Mouse (Mus musculus): ENCODE data around the gene Acap2.

Gene Acap2

GRCm38 (mm10) chr16:31200790-31201567 is at the start of gene Acap2:
Gene Acap2 (minus strand): TSS chr16:31201245.
- peak; percentile 93 for DNase-seq (ENCODE audit: low spot score)

- no peak for DNase-seq (ENCODE audit: low spot score)
These were observed 48.4 kb upstream of the Acap2 start for GRCm38 (mm10) chr16:31249401-31249800.

- DNase-seq (ENCODE audit: low spot score) = no peak
These were observed 47.7 kb upstream of the Acap2 start for GRCm38 (mm10) chr16:31248717-31249116.

- DNase-seq (ENCODE audit: low spot score) = no peak
These were observed 46.4 kb upstream of the Acap2 start for GRCm38 (mm10) chr16:31247442-31247841.

- no peak for DNase-seq (ENCODE audit: low spot score)
These were observed 43.0 kb upstream of the Acap2 start for GRCm38 (mm10) chr16:31244053-31244452.

GRCm38 (mm10) chr16:31241433-31241832 is 40.4 kb upstream of the Acap2 start:
- DNase-seq (ENCODE audit: low spot score) = no peak

GRCm38 (mm10) chr16:31240569-31240968 is 39.5 kb upstream of the Acap2 start:
- DNase-seq (ENCODE audit: low spot score) = no peak

- no peak for DNase-seq (ENCODE audit: low spot score)
These were observed 37.2 kb upstream of the Acap2 start for GRCm38 (mm10) chr16:31238281-31238680.

GRCm38 (mm10) chr16:31235457-31236310 is 34.6 kb upstream of the Acap2 start:
- no peak for DNase-seq (ENCODE audit: low spot score)

- DNase-seq (ENCODE audit: low spot score) = no peak
These were observed 33.9 kb upstream of the Acap2 start for GRCm38 (mm10) chr16:31234808-31235456.

GRCm38 (mm10) chr16:31234356-31234755 is 33.3 kb upstream of the Acap2 start:
- no peak for DNase-seq (ENCODE audit: low spot score)

GRCm38 (mm10) chr16:31233541-31234339 is 32.7 kb upstream of the Acap2 start:
- DNase-seq (ENCODE audit: low spot score) = peak; percentile 44

GRCm38 (mm10) chr16:31233167-31233498 is 32.1 kb upstream of the Acap2 start:
- DNase-seq (ENCODE audit: low spot score) = no peak

- no peak for DNase-seq (ENCODE audit: low spot score)
These were observed 31.6 kb upstream of the Acap2 start for GRCm38 (mm10) chr16:31232491-31233166.

- DNase-seq (ENCODE audit: low spot score) = no peak
These were observed 30.5 kb upstream of the Acap2 start for GRCm38 (mm10) chr16:31231591-31231990.

GRCm38 (mm10) chr16:31227746-31228145 is 26.7 kb upstream of the Acap2 start:
- DNase-seq (ENCODE audit: low spot score) = no peak

- no peak for DNase-seq (ENCODE audit: low spot score)
These were observed 14.2 kb upstream of the Acap2 start for GRCm38 (mm10) chr16:31215271-31215670.

- DNase-seq (ENCODE audit: low spot score) = no peak
These were observed 12.4 kb upstream of the Acap2 start for GRCm38 (mm10) chr16:31213463-31213862.

- no peak for DNase-seq (ENCODE audit: low spot score)
These were observed 10.5 kb upstream of the Acap2 start for GRCm38 (mm10) chr16:31211503-31211902.

GRCm38 (mm10) chr16:31210453-31210852 is 9.4 kb upstream of the Acap2 start:
- DNase-seq (ENCODE audit: low spot score) = no peak

- no peak for DNase-seq (ENCODE audit: low spot score)
These were observed 8.9 kb upstream of the Acap2 start for GRCm38 (mm10) chr16:31209911-31210310.
